Mouse (Mus musculus): Measurements from ENCODE around the gene Pde4dip.

DNA sequence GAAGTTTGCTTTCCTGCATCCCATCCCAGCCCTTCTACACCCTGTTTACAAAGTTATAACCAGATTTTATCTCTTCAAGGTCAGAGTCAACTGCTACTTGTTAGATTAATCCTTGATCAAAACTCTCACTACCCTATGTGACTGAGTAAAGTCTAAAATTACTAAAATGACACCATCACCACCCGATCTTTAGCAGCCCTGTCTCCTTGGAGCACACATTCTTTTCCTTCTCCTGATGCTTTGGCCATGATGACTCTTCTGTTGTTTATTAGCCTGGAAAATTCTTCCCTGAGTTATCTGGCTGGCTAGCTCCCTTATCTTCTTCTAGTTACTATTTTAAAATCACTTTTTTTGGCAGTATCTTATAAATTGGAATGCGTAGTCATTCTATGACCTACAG, 82.9 kb downstream of the Pde4dip start:
- no peak for TF ChIP-seq CTCF (IDR thresholded peaks at IDR 0.05)
- TF ChIP-seq EP300 (IDR thresholded peaks at IDR 0.05) = no peak
